Mouse (Mus musculus): ENCODE data around the gene Ppfia2. TPM values are rescaled to one million over a fixed set of nuclear protein-coding genes. Genes with fewer than 3 reads are reported as not detected.

Gene Ppfia2
- total RNA-seq, 2 experiments from 2014 or later: 0.24 to 0.35 TPM

DNA sequence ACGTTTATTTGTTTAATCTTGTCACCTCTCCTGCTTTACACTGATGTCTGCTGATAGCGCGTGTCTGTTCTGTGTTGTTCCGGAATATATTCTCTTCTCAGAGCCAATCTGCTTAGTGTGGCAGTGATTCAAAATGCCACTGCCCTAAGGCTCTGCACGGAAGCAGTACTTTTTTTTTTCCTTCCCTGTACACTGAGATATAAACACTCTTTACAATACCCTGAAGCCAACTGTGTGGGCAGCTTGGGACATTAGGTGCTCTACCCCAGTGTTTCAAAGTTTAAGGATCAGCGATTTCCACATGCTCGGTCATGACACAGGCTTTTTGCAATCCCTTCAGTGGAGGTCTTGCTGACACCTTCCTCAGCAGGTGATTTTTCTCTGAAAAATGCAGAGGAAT is 163.8 kb downstream of the Ppfia2 start:
- intact Hi-C loops (cut with DNase I; ENCODE audit: low total_unique reads): no loop called here
- DNase-seq: no peak

- intact Hi-C loops (cut with DNase I; ENCODE audit: low total_unique reads): no loop called here
These were observed 182.1 kb downstream of the Ppfia2 start for GRCm38 (mm10) chr10:106652276-106652675.

DNA sequence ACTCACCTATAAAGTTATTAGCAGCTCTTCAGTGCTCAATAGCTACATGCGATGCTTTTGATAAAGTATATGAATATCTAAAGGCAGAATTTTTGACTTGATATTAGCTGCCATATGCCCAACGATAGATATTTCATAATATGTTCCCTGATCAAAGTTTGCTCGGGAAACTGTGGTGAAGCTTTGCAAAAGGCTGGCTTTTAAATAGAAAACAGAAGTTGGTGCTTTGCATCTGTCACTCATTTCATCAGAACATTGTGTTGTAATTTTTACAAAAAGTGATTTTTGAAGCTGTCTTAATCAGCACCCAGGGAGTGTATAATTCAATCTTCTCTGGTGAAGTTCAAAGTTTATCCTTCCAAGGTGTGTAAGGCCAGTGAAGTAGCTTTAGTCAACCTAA is 195.1 kb downstream of the Ppfia2 start:
- DNase-seq: no peak
- intact Hi-C loops (cut with DNase I; ENCODE audit: low total_unique reads): no loop called here

More at GRCm38 (mm10) chr10:106652276-106652675, 182.1 kb downstream of the Ppfia2 start:
- no peak for DNase-seq

DNA sequence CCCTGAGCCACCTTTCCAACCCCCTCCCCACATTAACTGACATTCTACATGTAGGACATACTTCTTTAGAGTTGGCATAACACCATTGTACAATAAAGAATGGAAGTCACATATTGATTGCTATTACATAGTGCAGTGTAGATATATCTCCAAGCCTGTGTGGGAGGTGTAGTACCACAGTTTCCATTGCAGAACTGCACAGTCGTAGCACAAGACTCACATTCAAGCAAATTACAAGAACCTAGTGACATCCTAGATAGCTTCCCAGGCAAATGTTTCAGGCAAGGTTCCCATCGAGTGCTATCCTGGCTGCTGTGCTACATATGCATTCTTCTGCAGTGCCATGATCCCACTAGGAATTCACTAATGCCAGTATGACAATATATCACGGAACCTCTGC is 200.0 kb downstream of the Ppfia2 start:
- intact Hi-C loops (cut with DNase I; ENCODE audit: low total_unique reads): no loop called here
- DNase-seq: no peak

DNA sequence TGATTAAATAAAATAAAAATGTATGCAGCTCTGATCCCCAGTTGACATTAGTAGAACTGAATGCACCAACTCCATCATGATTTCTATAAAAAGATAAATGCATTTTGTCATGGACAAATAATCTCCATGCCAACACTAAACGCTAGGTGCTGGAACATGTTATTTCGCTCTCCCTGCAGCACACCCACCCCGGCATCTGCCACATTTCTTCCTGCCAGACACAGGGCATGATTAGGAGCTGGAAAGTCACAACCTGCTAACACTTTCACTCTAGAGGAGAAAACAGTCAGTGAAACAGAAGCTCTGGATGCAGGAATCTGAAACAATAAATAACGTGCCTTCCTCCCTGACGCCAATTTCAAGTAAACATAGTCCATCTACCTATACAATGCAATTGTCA is 211.3 kb downstream of the Ppfia2 start:
- intact Hi-C loops (cut with DNase I; ENCODE audit: low total_unique reads): no loop called here

GRCm38 (mm10) chr10:106685519-106685918 is 215.4 kb downstream of the Ppfia2 start:
- intact Hi-C loops (cut with DNase I; ENCODE audit: low total_unique reads): no loop called here
- no peak for DNase-seq

More for the DNA sequence above, 211.3 kb downstream of the Ppfia2 start:
- no peak for DNase-seq

DNA sequence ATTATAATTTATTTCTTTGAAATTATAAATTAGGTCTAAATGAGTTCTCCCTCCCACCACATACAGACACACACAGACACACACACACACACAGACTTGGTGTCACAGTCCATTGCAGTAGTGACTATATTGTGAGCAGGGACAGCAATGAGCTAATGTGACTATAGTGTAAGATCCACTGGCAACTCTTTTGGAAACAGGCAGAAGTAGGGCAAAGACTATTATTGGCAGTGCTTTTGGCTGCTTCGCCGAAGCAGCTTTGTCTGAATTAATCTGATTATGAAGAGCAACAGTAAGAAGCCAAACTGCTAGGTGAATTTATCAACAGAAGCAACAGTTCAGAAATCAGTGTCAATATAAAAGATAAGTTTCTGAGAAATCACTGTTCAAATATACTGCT is 249.8 kb downstream of the Ppfia2 start:
- intact Hi-C loops (cut with DNase I; ENCODE audit: low total_unique reads): no loop called here

GRCm38 (mm10) chr10:106732265-106732664 is 262.1 kb downstream of the Ppfia2 start:
- DNase-seq: no peak
- intact Hi-C loops (cut with DNase I; ENCODE audit: low total_unique reads): no loop called here

More for the DNA sequence above, 249.8 kb downstream of the Ppfia2 start:
- DNase-seq: no peak

GRCm38 (mm10) chr10:106736230-106737063 is 266.3 kb downstream of the Ppfia2 start:
- intact Hi-C loops (cut with DNase I; ENCODE audit: low total_unique reads): no loop called here
- no peak for DNase-seq

DNA sequence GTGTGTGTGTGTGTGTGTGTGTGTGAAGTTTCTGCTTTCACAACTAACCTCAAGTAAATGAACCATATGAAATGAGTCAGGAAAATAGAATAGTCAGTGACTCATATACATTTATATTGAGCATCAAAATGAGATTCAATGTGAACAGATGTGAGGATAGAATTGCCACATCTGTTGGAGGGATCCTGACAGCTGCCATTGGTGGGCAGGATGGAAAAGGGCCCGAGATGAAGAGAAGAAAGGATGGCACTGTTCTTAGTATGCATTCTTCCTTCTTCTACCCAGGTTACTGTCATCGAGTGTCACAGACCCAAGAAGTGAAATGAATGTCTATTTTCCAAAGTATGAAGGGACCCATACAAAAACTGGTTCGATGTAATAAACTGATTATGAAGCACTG is 268.1 kb downstream of the Ppfia2 start:
- DNase-seq: no peak
- intact Hi-C loops (cut with DNase I; ENCODE audit: low total_unique reads): no loop called here

DNA sequence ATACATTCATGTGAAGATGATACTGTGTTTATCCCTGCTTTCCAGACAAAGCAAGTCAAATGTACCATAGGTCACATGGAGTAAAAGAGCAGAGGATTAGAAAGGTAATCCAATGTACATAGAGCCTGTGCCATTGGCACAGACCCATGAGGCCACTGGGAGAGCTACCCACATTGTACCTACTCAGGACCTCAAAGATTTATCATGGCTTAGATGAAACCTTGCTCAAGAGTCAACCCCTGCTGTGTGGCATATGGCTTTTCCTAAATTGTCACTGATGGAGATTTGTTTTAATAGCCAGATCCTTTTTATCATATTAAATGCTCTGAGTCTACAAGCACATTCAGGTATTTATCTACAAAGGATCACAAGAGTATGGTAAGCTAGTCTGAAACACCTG is 274.8 kb downstream of the Ppfia2 start:
- intact Hi-C loops (cut with DNase I; ENCODE audit: low total_unique reads): no loop called here
- DNase-seq: no peak

GRCm38 (mm10) chr10:106761061-106761460 is 290.9 kb downstream of the Ppfia2 start:
- DNase-seq: no peak
- intact Hi-C loops (cut with DNase I; ENCODE audit: low total_unique reads): no loop called here

DNA sequence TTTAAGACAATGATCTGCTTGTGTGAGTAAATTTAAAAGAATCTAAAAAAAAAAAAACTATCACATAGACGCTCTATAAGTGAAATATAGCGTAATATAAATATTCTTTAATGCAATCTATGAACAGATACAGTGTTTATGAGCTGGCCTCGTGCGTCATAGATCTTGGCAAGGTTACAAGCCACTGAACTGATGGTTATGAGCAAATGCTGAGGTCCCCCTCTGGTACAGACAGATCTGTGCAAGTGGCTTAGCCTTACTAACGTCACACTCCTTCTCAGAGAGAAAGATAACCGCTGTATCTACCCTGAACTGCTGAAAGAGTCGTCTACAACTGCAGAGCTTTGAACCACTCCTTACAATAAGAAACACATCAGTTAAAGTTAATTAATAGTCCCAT is 293.6 kb downstream of the Ppfia2 start:
- no peak for DNase-seq
- intact Hi-C loops (cut with DNase I; ENCODE audit: low total_unique reads): no loop called here

- DNase-seq: no peak
- intact Hi-C loops (cut with DNase I; ENCODE audit: low total_unique reads): no loop called here
These were observed 305.4 kb downstream of the Ppfia2 start for GRCm38 (mm10) chr10:106775571-106775970.

DNA sequence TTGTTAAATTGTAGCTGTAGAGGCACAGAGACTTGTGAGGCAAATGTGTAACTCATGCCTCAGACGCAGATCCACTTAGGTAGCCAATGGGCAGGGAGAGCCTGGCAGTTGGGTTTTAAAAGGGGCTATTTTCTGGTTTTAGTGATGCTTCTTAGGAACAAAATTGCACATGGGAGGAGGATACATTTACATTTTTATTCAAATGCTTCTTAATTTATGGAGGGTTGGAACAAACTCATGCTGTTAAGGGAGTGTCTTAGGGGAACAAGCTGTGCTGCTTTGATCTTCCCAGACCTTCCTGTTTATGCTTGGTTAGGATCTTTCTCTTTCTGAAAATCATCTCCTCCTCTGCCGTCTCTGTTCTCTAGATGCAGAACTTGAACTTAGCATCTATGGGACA is 345.3 kb downstream of the Ppfia2 start:
- intact Hi-C loops (cut with DNase I; ENCODE audit: low total_unique reads): no loop called here
- no peak for DNase-seq

DNA sequence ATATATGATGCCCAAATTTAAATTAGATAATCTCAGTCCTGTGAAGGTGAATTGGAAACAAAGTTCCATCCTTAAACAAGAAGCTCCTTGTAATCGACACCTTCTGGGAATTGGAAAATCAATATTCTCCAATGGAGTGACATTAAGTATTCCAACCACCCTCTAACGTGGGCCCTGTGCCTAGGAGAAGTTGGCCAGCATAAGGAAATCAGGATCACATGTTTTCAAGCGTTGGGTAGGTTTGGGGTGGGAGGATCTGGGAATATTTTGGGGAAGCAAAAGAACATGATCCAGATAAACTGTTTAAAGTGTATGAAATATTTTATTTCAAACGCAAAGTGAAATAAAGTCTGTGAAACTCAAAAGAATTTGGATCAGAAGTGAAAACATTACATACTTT is 348.2 kb downstream of the Ppfia2 start:
- DNase-seq: no peak
- intact Hi-C loops (cut with DNase I; ENCODE audit: low total_unique reads): no loop called here

DNA sequence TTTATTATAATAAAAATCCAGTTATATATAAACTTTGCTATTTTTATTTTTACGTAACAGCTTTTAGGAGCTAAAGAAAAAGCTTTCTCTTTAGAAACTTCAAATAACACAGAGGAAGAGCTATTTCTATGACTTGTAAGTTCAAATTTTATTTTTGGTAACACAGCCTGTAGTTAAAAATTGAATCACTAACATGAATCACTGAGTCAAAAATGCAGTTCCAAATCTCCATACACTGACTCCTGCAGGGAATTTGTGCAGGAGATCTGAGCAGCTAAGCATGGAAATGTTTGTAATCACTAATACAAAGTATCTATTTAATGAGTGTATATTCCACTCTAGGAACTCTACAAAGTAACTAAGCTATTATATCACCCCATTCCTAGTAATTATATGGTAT is 354.1 kb downstream of the Ppfia2 start:
- intact Hi-C loops (cut with DNase I; ENCODE audit: low total_unique reads): no loop called here
- DNase-seq: no peak

DNA sequence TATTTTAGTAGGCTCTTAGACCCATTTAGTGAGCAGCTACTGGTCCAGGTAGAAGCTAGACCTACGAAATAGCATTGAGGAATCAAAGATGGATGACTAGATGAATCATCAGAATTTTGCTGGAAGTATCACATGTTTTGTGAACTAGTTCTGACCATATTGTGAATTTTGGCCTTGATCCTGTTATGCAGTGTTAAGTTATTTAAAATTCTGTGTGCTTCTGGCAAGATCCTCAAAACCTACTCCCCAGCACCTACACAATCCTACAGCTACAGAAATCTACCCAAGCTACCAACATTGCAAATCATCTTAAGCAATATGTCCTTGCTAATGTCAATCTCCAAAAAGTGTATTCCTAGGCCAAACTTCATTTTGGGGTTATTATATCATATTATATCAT is 368.3 kb downstream of the Ppfia2 start:
- intact Hi-C loops (cut with DNase I; ENCODE audit: low total_unique reads): no loop called here
- DNase-seq: no peak

- intact Hi-C loops (cut with DNase I; ENCODE audit: low total_unique reads): no loop called here
These were observed 388.0 kb downstream of the Ppfia2 start for GRCm38 (mm10) chr10:106858106-106858505.

DNA sequence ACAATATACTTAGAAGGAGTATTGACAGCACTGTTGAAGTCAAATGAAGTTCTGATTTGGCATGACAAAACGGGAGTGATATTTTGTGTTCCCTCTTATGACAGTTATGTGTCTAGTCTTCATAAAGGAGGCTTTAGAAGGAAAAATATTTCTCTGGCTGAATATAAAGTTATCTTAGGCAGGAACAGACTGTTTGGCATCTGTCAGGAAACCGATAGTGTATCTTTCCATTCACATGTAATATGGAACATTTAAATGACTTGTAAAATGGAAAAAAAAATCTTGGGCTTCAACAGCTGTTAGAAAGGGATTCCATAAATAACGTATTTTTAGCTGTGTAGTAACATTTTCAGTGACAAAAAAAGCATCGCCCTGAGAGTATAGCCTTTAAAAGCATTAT is 400.1 kb downstream of the Ppfia2 start:
- DNase-seq: no peak
- intact Hi-C loops (cut with DNase I; ENCODE audit: low total_unique reads): no loop called here

More at GRCm38 (mm10) chr10:106858106-106858505, 388.0 kb downstream of the Ppfia2 start:
- no peak for DNase-seq

DNA sequence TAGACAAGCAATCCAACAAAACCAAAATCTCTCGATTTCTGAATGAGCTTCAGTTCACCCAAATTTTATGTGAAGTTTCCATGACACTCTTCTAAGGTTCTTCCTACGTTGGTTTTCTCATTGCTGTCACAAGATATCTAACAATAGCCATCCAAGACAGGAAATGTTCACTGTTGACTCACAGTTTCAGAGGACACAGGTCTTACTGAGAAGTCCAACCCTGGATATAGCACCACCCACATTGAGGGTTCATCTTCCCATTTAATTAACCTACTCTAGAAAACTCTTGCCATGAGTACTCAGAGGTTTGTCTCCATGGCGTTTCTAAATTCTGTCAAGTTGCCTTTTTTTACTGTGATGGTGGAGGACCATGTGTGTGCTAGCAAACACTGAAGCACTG is 401.7 kb downstream of the Ppfia2 start:
- intact Hi-C loops (cut with DNase I; ENCODE audit: low total_unique reads): no loop called here
- DNase-seq: no peak

- DNase-seq: no peak
- intact Hi-C loops (cut with DNase I; ENCODE audit: low total_unique reads): no loop called here
These were observed 402.6 kb downstream of the Ppfia2 start for GRCm38 (mm10) chr10:106872714-106873113.
